Mouse (Mus musculus) kidney, postnatal 0 days (tissue): ENCODE data around the gene Mesp2. TPM values are rescaled to one million over a fixed set of nuclear protein-coding genes. Genes with fewer than 3 reads are reported as not detected.
"Not testable (repeated sequence)": the region's sequence is repeated elsewhere in the genome, so short reads cannot be mapped to it uniquely, and the experiment has no call there.

Experiments used
- ATAC-seq: fragments of 200-750 bp; cut with Nextera tagmentation; replicated peaks from 2 replicates; pipeline ENCODE4 v1.8.0; 2017; ENCODE audit warnings: low read depth, moderate number of reproducible peaks, moderate TSS enrichment, moderate library complexity; ENCODE audit not compliant: low FRiP score
- DNase-seq: peaks from one replicate; pipeline ENCODE4 v3.0.0-alpha.2; 2016; ENCODE audit warnings: low spot score
- H3K27ac ChIP-seq: fragments of 300-500 bp; sonication (generic); 2 replicates; pipeline ENCODE4 v1.5.1; 2014; ENCODE audit warnings: mild to moderate bottlenecking
- H3K27me3 ChIP-seq: fragments of 300-500 bp; sonication (generic); 2 replicates; pipeline ENCODE4 v1.6.1; 2014; ENCODE audit warnings: low read length, mixed read lengths; ENCODE audit not compliant: insufficient read depth
- H3K36me3 ChIP-seq: fragments of 300-500 bp; sonication (generic); 2 replicates; pipeline ENCODE4 v1.6.1; 2014; ENCODE audit warnings: low read length, mixed read lengths; ENCODE audit not compliant: insufficient read depth
- H3K4me1 ChIP-seq: fragments of 300-500 bp; sonication (generic); replicated peaks from 2 replicates; pipeline ENCODE4 v1.6.1; 2014; ENCODE audit warnings: antibody characterized with exemption, low read length, mixed read lengths; ENCODE audit not compliant: insufficient read depth
- H3K4me2 ChIP-seq: fragments of 300-500 bp; sonication (generic); 2 replicates; pipeline ENCODE4 v1.6.1; 2014; ENCODE audit warnings: mild to moderate bottlenecking, low read length, moderate library complexity, mixed read lengths
- H3K4me3 ChIP-seq: fragments of 300-500 bp; sonication (generic); replicated peaks from 2 replicates; pipeline ENCODE4 v1.5.1; 2014; ENCODE audit warnings: low read depth, low read length
- H3K9ac ChIP-seq: fragments of 300-500 bp; sonication (generic); 2 replicates; pipeline ENCODE4 v1.6.1; 2014; ENCODE audit warnings: low read depth, low read length
- H3K9me3 ChIP-seq: fragments of 300-500 bp; sonication (generic); replicated peaks from 2 replicates; pipeline ENCODE4 v1.6.1; 2016; ENCODE audit warnings: low read length, inconsistent platforms, mixed read lengths
- CTCF ChIP-seq: IDR thresholded peaks from 2 replicates; pipeline ENCODE4 v1.5.1; 2016; ENCODE audit warnings: antibody characterized with exemption, low read depth, mild to moderate bottlenecking, moderate library complexity
- WGBS: fragments of 180-500 bp; shearing (Covaris S2); extraction: QIAGEN DNeasy Blood & Tissue Kit; methylation state at CpG from one replicate; pipeline ENCODE4 v1.1.7; 2014; 5-methylcytosine and 5-hydroxymethylcytosine counted together
- polyA plus RNA-seq: library from polyadenylated mRNA; unstranded; fragments of >200 nt; fragmentation: Nextera tagmentation; extraction: Ambion mirVana; gene quantifications from 2 replicates; pipeline ENCODE4 v1.2.1, GENCODE M21; 2015

Mesp2 gene
- polyA plus RNA-seq, 1 experiment from 2014 or later: 0.45 TPM

- ATAC-seq: no peak
- H3K36me3 ChIP-seq: no peaks in the 10 kb centered on the region
- H3K27ac ChIP-seq: no peak overlapping the region
- H3K4me2 ChIP-seq: no peak overlapping the region
- H3K4me3 ChIP-seq: no peak overlapping the region
- no peak for TF ChIP-seq CTCF
- DNase-seq: no peak
- H3K9ac ChIP-seq: no peak overlapping the region
- 51% methylated on average over 15 of the region's 15 CpGs for WGBS
- no peaks in the 10 kb centered on the region for H3K27me3 ChIP-seq
- no peaks in the 10 kb centered on the region for H3K9me3 ChIP-seq
- H3K4me1 ChIP-seq: no peaks in the 10 kb centered on the region
Observed at GRCm38 (mm10) chr7:79771561-79772512, 38.7 kb upstream of the Mesp2 start.

- Histone ChIP-seq H3K27ac (peak overlapping the region; percentile 20; the same call in 1 of the 2 replicates), H3K36me3 (no peaks in the 10 kb centered on the region), H3K9ac (0 out of 2 replicates have a peak overlapping the region, but pooled peaks have one; percentile 35), H3K4me2 (peak overlapping the region; percentile 57), H3K4me3 (peak overlapping the region; percentile 10; the same call in 1 of the 2 replicates), H3K27me3 (no peaks in the 10 kb centered on the region), H3K9me3 (no peaks in the 10 kb centered on the region), H3K4me1 (0 out of 2 replicates have a peak, but pooled peaks cover 5% of the 10 kb centered on the region)
- peak; percentile 92 for DNase-seq
- TF ChIP-seq CTCF: peak; percentile 98
- 28% methylated on average over 16 of the region's 16 CpGs for WGBS
- ATAC-seq: peak; percentile 70
Observed at GRCm38 (mm10) chr7:79780647-79781626, 29.6 kb upstream of the Mesp2 start.

GRCm38 (mm10) chr7:79781826-79782515, 28.6 kb upstream of the Mesp2 start:
- no peak overlapping the region for H3K9ac ChIP-seq
- H3K9me3 ChIP-seq: no peaks in the 10 kb centered on the region
- TF ChIP-seq CTCF: no peak
- H3K27ac ChIP-seq: no peak overlapping the region
- no peak for ATAC-seq
- WGBS: 79% methylated on average over 11 of the region's 11 CpGs
- no peaks in the 10 kb centered on the region for H3K36me3 ChIP-seq
- no peak overlapping the region for H3K4me2 ChIP-seq
- no peak overlapping the region for H3K4me3 ChIP-seq
- H3K27me3 ChIP-seq: no peaks in the 10 kb centered on the region
- no peak for DNase-seq
- H3K4me1 ChIP-seq: 0 out of 2 replicates have a peak, but pooled peaks cover 5% of the 10 kb centered on the region

GRCm38 (mm10) chr7:79782516-79782855, 28.0 kb upstream of the Mesp2 start:
- Histone ChIP-seq H3K4me2 (no peak overlapping the region), H3K4me3 (no peak overlapping the region), H3K9me3 (no peaks in the 10 kb centered on the region), H3K27ac (no peak overlapping the region), H3K4me1 (0 out of 2 replicates have a peak, but pooled peaks cover 5% of the 10 kb centered on the region), H3K36me3 (no peaks in the 10 kb centered on the region), H3K9ac (no peak overlapping the region), H3K27me3 (no peaks in the 10 kb centered on the region)
- DNase-seq: no peak
- ATAC-seq: no peak
- no peak for TF ChIP-seq CTCF
- 73% methylated on average over 2 of the region's 2 CpGs for WGBS

- no peaks in the 10 kb centered on the region for H3K4me1 ChIP-seq
- H3K27ac ChIP-seq: no peak overlapping the region
- no peak overlapping the region for H3K4me2 ChIP-seq
- ATAC-seq: peak; percentile 62
- peak; percentile 85 for DNase-seq
- TF ChIP-seq CTCF: peak; percentile 75
- no peak overlapping the region for H3K9ac ChIP-seq
- WGBS: 16% methylated on average over 6 of the region's 6 CpGs
- no peak overlapping the region for H3K4me3 ChIP-seq
- H3K36me3 ChIP-seq: no peaks in the 10 kb centered on the region
- 0 out of 2 replicates have a peak, but pooled peaks cover 5% of the 10 kb centered on the region for H3K27me3 ChIP-seq
- H3K9me3 ChIP-seq: no peaks in the 10 kb centered on the region
Observed at GRCm38 (mm10) chr7:79786295-79786694, 24.2 kb upstream of the Mesp2 start.

GRCm38 (mm10) chr7:79789812-79790211, 20.7 kb upstream of the Mesp2 start:
- DNase-seq, ATAC-seq, H3K9ac ChIP-seq, H3K4me2 ChIP-seq, H3K9me3 ChIP-seq, H3K36me3 ChIP-seq, H3K4me3 ChIP-seq, H3K27ac ChIP-seq: not testable (repeated sequence)
- Histone ChIP-seq H3K4me1 (peaks cover 12% of the 10 kb centered on the region), H3K27me3 (peaks cover 25% of the 10 kb centered on the region)
- WGBS: 45% methylated on average over 2 of the region's 2 CpGs
